Mouse (Mus musculus) gastrocnemius, adult 8-10 months (tissue): ENCODE data around the gene Rara. TPM values are rescaled to one million over a fixed set of nuclear protein-coding genes. Genes with fewer than 3 reads are reported as not detected.

Experiments
- DNase-seq, 2 experiments: peaks; one replicate each; pipeline ENCODE4 v3.0.0; 2022; ENCODE audit warnings: low spot score in 2 of 2
- total RNA-seq, 4 experiments: library from RNA; stranded (reverse); gene quantifications; 2 replicates each; pipeline ENCODE4 v1.2.4; 2022

Rara gene
- total RNA-seq, 4 experiments from 2014 or later = 8.3 to 11.7 (median 9.5) TPM

GRCm38 (mm10) chr11:98952111-98952510, 24.5 kb downstream of the Rara start:
- no peak for DNase-seq

GRCm38 (mm10) chr11:98952736-98953135, 25.1 kb downstream of the Rara start:
- DNase-seq = no peak

GRCm38 (mm10) chr11:98953361-98953760, 25.7 kb downstream of the Rara start:
- DNase-seq = no peak

- DNase-seq = no peak
Observed at GRCm38 (mm10) chr11:98953835-98954320, 26.3 kb downstream of the Rara start.

GRCm38 (mm10) chr11:98954373-98954772, 26.8 kb downstream of the Rara start:
- DNase-seq = no peak

- DNase-seq = no peak
Observed at GRCm38 (mm10) chr11:98954801-98955706, 27.4 kb downstream of the Rara start.

GRCm38 (mm10) chr11:98955707-98956235, 28.2 kb downstream of the Rara start:
- DNase-seq = no peak

GRCm38 (mm10) chr11:98956340-98956739, 28.7 kb downstream of the Rara start:
- DNase-seq = no peak

GRCm38 (mm10) chr11:98959437-98960312, 32.1 kb downstream of the Rara start:
- DNase-seq = peak; percentile 68 to 74

GRCm38 (mm10) chr11:98960313-98960906, 32.8 kb downstream of the Rara start:
- DNase-seq = peak in 1 of 2 experiments; percentile 56

- DNase-seq = no peak
Observed at GRCm38 (mm10) chr11:98961051-98961592, 33.5 kb downstream of the Rara start.

GRCm38 (mm10) chr11:98961766-98962165, 34.1 kb downstream of the Rara start:
- no peak for DNase-seq

GRCm38 (mm10) chr11:98962421-98963095, 34.9 kb downstream of the Rara start:
- no peak for DNase-seq

- DNase-seq = peak; percentile 74 to 83
Observed at GRCm38 (mm10) chr11:98963191-98964021, 35.8 kb downstream of the Rara start.

GRCm38 (mm10) chr11:98964201-98964615, 36.6 kb downstream of the Rara start:
- DNase-seq = no peak

- DNase-seq = peak in 1 of 2 experiments; percentile 67
Observed at GRCm38 (mm10) chr11:98964616-98965415, 37.2 kb downstream of the Rara start.

GRCm38 (mm10) chr11:98965416-98966077, 37.9 kb downstream of the Rara start:
- DNase-seq = no peak
